Mouse (Mus musculus) ES-Bruce4 (cell line): ENCODE measurements around the gene Krt9. TPM values are rescaled to one million over a fixed set of nuclear protein-coding genes. Genes with fewer than 3 reads are reported as not detected.

Source experiments
- H3K27ac ChIP-seq: 2 replicates; pipeline ENCODE4 v1.5.1; 2012; ENCODE audit warnings: low read length, inconsistent platforms; ENCODE audit not compliant: insufficient read depth
- H3K27me3 ChIP-seq: 2 replicates; pipeline ENCODE4 v1.6.1; 2012; ENCODE audit warnings: mild to moderate bottlenecking, low read length, inconsistent platforms; ENCODE audit not compliant: control insufficient read depth, poor library complexity, insufficient read depth, severe bottlenecking
- H3K36me3 ChIP-seq: 2 replicates; pipeline ENCODE4 v1.6.1; 2012; ENCODE audit warnings: inconsistent platforms, mild to moderate bottlenecking, low read length, moderate library complexity; ENCODE audit not compliant: control insufficient read depth, poor library complexity, insufficient read depth, severe bottlenecking
- H3K4me1 ChIP-seq: one replicate; pipeline ENCODE4 v1.8.1; 2011; ENCODE audit warnings: low read length; ENCODE audit not compliant: control insufficient read depth, insufficient read depth
- H3K4me3 ChIP-seq: 2 replicates; pipeline ENCODE4 v1.5.1; 2011; ENCODE audit warnings: low read depth, mild to moderate bottlenecking, low read length
- H3K9ac ChIP-seq: 2 replicates; pipeline ENCODE4 v1.6.1; 2012; ENCODE audit warnings: low read depth, mild to moderate bottlenecking, inconsistent platforms; ENCODE audit not compliant: poor library complexity, severe bottlenecking
- H3K9me3 ChIP-seq: replicated peaks from 2 replicates; pipeline ENCODE4 v1.6.1; 2012; ENCODE audit warnings: mild to moderate bottlenecking, low read length, inconsistent platforms; ENCODE audit not compliant: control insufficient read depth, poor library complexity, insufficient read depth, severe bottlenecking
- CTCF ChIP-seq: IDR thresholded peaks from one replicate; pipeline ENCODE4 v1.8.1; 2011; ENCODE audit warnings: low read depth, low read length
- EP300 ChIP-seq: IDR thresholded peaks from 2 replicates; pipeline ENCODE4 v1.6.1; 2011; ENCODE audit warnings: low read depth, low read length; ENCODE audit not compliant: insufficient read depth
- POLR2A ChIP-seq: IDR thresholded peaks from one replicate; pipeline ENCODE4 v1.8.1; 2011; ENCODE audit warnings: low read length; ENCODE audit not compliant: insufficient read depth
- polyA plus RNA-seq: library from polyadenylated mRNA; stranded (reverse); fragments of >200 nt; gene quantifications from 2 replicates; pipeline ENCODE4 v1.2.4, GENCODE M21; 2011; ENCODE audit warnings: low read depth; ENCODE audit not compliant: missing spikeins, insufficient read depth, insufficient read length

Gene Krt9
- polyA plus RNA-seq, 1 experiment, result not detected

- Histone ChIP-seq H3K4me3 (no peak overlapping the region), H3K27me3 (no peaks in the 10 kb centered on the region), H3K9me3 (no peaks in the 10 kb centered on the region), H3K27ac (no peak overlapping the region), H3K36me3 (no peaks in the 10 kb centered on the region), H3K4me1 (no peaks in the 10 kb centered on the region), H3K9ac (no peak overlapping the region)
- TF ChIP-seq EP300, result no peak
- TF ChIP-seq POLR2A, result no peak
- TF ChIP-seq CTCF, result no peak
Observed at GRCm38 (mm10) chr11:100179260-100179659, 13.8 kb downstream of the Krt9 start.

- Histone ChIP-seq H3K27ac (no peak overlapping the region), H3K36me3 (no peaks in the 10 kb centered on the region), H3K9me3 (no peaks in the 10 kb centered on the region), H3K4me1 (no peaks in the 10 kb centered on the region), H3K4me3 (no peak overlapping the region), H3K27me3 (no peaks in the 10 kb centered on the region), H3K9ac (no peak overlapping the region)
- TF ChIP-seq POLR2A (no peak), CTCF (no peak), EP300 (no peak)
Observed at GRCm38 (mm10) chr11:100178307-100178706, 14.7 kb downstream of the Krt9 start.

- H3K4me1 ChIP-seq, result no peaks in the 10 kb centered on the region
- H3K27ac ChIP-seq, result no peak overlapping the region
- H3K9me3 ChIP-seq, result no peaks in the 10 kb centered on the region
- no peaks in the 10 kb centered on the region for H3K27me3 ChIP-seq
- no peak for TF ChIP-seq EP300
- no peak for TF ChIP-seq POLR2A
- no peak for TF ChIP-seq CTCF
- H3K4me3 ChIP-seq, result no peak overlapping the region
- H3K36me3 ChIP-seq, result no peaks in the 10 kb centered on the region
- H3K9ac ChIP-seq, result no peak overlapping the region
Observed at GRCm38 (mm10) chr11:100176791-100177190, 16.3 kb downstream of the Krt9 start.

GRCm38 (mm10) chr11:100168765-100169762 is 24.0 kb downstream of the Krt9 start:
- Histone ChIP-seq H3K9me3 (no peaks in the 10 kb centered on the region), H3K36me3 (no peaks in the 10 kb centered on the region), H3K27me3 (no peaks in the 10 kb centered on the region), H3K9ac (no peak overlapping the region), H3K27ac (no peak overlapping the region), H3K4me3 (no peak overlapping the region), H3K4me1 (peaks cover 3% of the 10 kb centered on the region)
- TF ChIP-seq POLR2A, result no peak
- peak; percentile 68 for TF ChIP-seq EP300
- TF ChIP-seq CTCF, result peak; percentile 97

- Histone ChIP-seq H3K27ac (no peak overlapping the region), H3K4me1 (peaks cover 3% of the 10 kb centered on the region), H3K9ac (no peak overlapping the region), H3K36me3 (no peaks in the 10 kb centered on the region), H3K27me3 (no peaks in the 10 kb centered on the region), H3K4me3 (no peak overlapping the region), H3K9me3 (no peaks in the 10 kb centered on the region)
- no peak for TF ChIP-seq EP300
Observed at GRCm38 (mm10) chr11:100168071-100168470, 25.0 kb downstream of the Krt9 start.

GRCm38 (mm10) chr11:100164392-100164791 is 28.7 kb downstream of the Krt9 start:
- Histone ChIP-seq H3K9me3 (no peaks in the 10 kb centered on the region), H3K27ac (no peak overlapping the region)

More at GRCm38 (mm10) chr11:100164392-100164791, 28.7 kb downstream of the Krt9 start:
- no peak overlapping the region for H3K4me3 ChIP-seq
- TF ChIP-seq POLR2A (no peak), CTCF (no peak), EP300 (no peak)
- peaks cover 3% of the 10 kb centered on the region for H3K4me1 ChIP-seq
- H3K27me3 ChIP-seq, result no peaks in the 10 kb centered on the region
- H3K36me3 ChIP-seq, result no peaks in the 10 kb centered on the region
- no peak overlapping the region for H3K9ac ChIP-seq
